Mouse (Mus musculus): ENCODE measurements at regions not wholly inside any gene's neighbourhood (a gene's known extent, or its start where the extent isn't known, plus 50 kb on each side); places are given as distances from the start of the nearest gene placed in this dataset.

DNA sequence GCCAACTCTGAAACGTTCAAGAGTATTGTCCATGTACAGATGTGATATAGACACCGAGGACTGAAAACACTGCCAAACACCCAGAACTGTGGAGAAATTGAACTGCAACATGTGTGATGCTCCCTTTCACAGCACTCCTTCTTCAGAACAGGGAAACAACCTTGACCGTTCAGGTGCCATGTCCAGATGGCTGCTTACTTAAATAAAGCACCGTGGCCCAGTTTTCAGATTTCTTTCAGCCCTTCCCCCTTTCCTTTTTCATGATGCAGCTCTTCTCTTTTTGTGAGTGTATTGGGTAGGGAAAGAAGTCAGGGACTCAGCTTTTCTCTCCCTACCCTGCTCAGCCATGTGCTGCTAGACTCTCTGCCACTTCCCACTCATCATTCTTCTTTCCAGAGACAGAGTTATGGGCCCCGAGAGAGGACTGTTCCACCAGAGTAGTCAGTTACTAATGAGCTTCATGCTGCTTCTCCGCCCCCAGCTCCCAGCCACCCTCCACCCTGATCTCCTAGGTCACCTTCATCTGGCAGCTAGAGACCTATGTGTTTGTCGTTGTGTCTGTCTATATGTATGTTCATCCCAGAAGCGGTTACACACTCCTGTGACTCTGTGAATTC is 74.3 kb upstream of the Astn2 start:
- DNase-seq (ENCODE audit: low read depth, low spot score) = no peak
